ENCODE assay signal across 10 mouse cellular contexts in genomic region chr14:79299230-79299629, GRCm38 (mm10). TPM values are rescaled to one million over a fixed set of nuclear protein-coding genes. Genes with fewer than 3 reads are reported as not detected.
DNase-seq lines count a peak whose midpoint lies in the region; ATAC-seq lines count a peak whose summit lies in the region.
"Had no signal": no experiment of that assay in that cellular context is flagged by ENCODE, and none has a peak within 500 bp of the region (broad histone marks: within the 10 kb centered on the region; RNA-seq: fewer than 3 reads in every experiment).

No protein-coding gene starts in this region.

- H3K9me3 ChIP-seq in heart, embryonic 15.5 days (replicated peaks): no peaks in the 10 kb centered on the region
- H3K9me3 ChIP-seq in midbrain, embryonic 11.5 days (ENCODE audit: control insufficient read depth, low read length): no peaks in the 10 kb centered on the region
- no peaks in the 10 kb centered on the region for H3K9me3 ChIP-seq in midbrain, embryonic 10.5 days (replicated peaks)
- H3K9me3 ChIP-seq in hindbrain, embryonic 14.5 days (ENCODE audit: control insufficient read depth, low read length): no peaks in the 10 kb centered on the region
- H3K9me3 ChIP-seq in neural tube, embryonic 14.5 days (ENCODE audit: control insufficient read depth, low read length): no peaks in the 10 kb centered on the region

- no peak overlapping the region for H3K9ac ChIP-seq in heart, embryonic 15.5 days
- no peak overlapping the region for H3K9ac ChIP-seq in midbrain, embryonic 11.5 days (ENCODE audit: low read length)
- H3K9ac ChIP-seq in hindbrain, embryonic 14.5 days: no peak overlapping the region
- H3K9ac ChIP-seq in neural tube, embryonic 14.5 days (replicated peaks; ENCODE audit: low read depth, low read length): no peak overlapping the region

- H3K4me2 ChIP-seq in heart, embryonic 15.5 days: peak overlapping the region; percentile 27
- no peak overlapping the region for H3K4me2 ChIP-seq in midbrain, embryonic 11.5 days
- peak overlapping the region; percentile 26 for H3K4me2 ChIP-seq in hindbrain, embryonic 14.5 days (replicated peaks)
- peak overlapping the region; percentile 18; the same call in 1 of the 2 replicates for H3K4me2 ChIP-seq in neural tube, embryonic 14.5 days (ENCODE audit: low read depth, low read length)

- no peaks in the 10 kb centered on the region for H3K36me3 ChIP-seq in heart, embryonic 15.5 days
- no peaks in the 10 kb centered on the region for H3K36me3 ChIP-seq in midbrain, embryonic 11.5 days (ENCODE audit: control insufficient read depth, insufficient read depth, low read length)
- no peaks in the 10 kb centered on the region for H3K36me3 ChIP-seq in midbrain, embryonic 10.5 days
- H3K36me3 ChIP-seq in hindbrain, embryonic 14.5 days (replicated peaks; ENCODE audit: control insufficient read depth, insufficient read depth): no peaks in the 10 kb centered on the region
- no peaks in the 10 kb centered on the region for H3K36me3 ChIP-seq in neural tube, embryonic 14.5 days (ENCODE audit: control insufficient read depth, insufficient read depth, low read length)

- no peak for ATAC-seq in heart, embryonic 15.5 days (replicated peaks; ENCODE audit: insufficient number of reproducible peaks, insufficient read depth, low FRiP score, low read depth)
- ATAC-seq in midbrain, embryonic 11.5 days (ENCODE audit: low FRiP score): no peak
- no peak for ATAC-seq in hindbrain, embryonic 14.5 days (ENCODE audit: low FRiP score)
- no peak for ATAC-seq in neural tube, embryonic 14.5 days (ENCODE audit: low read depth)
- no peak for ATAC-seq in inflammation-experienced regulatory T-cells, adult 6 months

- peaks cover 13% of the 10 kb centered on the region for H3K4me1 ChIP-seq in heart, embryonic 15.5 days (replicated peaks)
- peaks cover 10% of the 10 kb centered on the region for H3K4me1 ChIP-seq in midbrain, embryonic 11.5 days (ENCODE audit: control insufficient read depth, insufficient read depth, low read length)
- H3K4me1 ChIP-seq in midbrain, embryonic 10.5 days: peaks cover 35% of the 10 kb centered on the region
- H3K4me1 ChIP-seq in hindbrain, embryonic 14.5 days (replicated peaks; ENCODE audit: control insufficient read depth, insufficient read depth, low read length): peaks cover 10% of the 10 kb centered on the region
- H3K4me1 ChIP-seq in neural tube, embryonic 14.5 days (ENCODE audit: control insufficient read depth, insufficient read depth, low read length): no peaks in the 10 kb centered on the region

- no peak overlapping the region for H3K27ac ChIP-seq in heart, embryonic 15.5 days
- no peak overlapping the region for H3K27ac ChIP-seq in midbrain, embryonic 11.5 days (ENCODE audit: low read depth, low read length)
- no peak overlapping the region for H3K27ac ChIP-seq in midbrain, embryonic 10.5 days (replicated peaks)
- H3K27ac ChIP-seq in hindbrain, embryonic 14.5 days: no peak overlapping the region
- H3K27ac ChIP-seq in neural tube, embryonic 14.5 days (ENCODE audit: low read depth, low read length): no peak overlapping the region

- no peak for DNase-seq in heart, adult 18-20 months
- DNase-seq in midbrain, embryonic 11.5 days (ENCODE audit: low spot score, missing footprints): peak; percentile 86
- DNase-seq in midbrain, embryonic 10.5 days (ENCODE audit: low spot score): no peak
- no peak for DNase-seq in hindbrain, embryonic 14.5 days (ENCODE audit: low spot score)
- no peak for DNase-seq in right cerebral cortex, adult 18-20 months

- 54% methylated on average over 4 of the region's 4 CpGs for WGBS in heart, embryonic 15.5 days
- 50% methylated on average over 4 of the region's 4 CpGs for WGBS in midbrain, embryonic 11.5 days
- 53% methylated on average over 4 of the region's 4 CpGs for WGBS in midbrain, embryonic 10.5 days
- 48% methylated on average over 4 of the region's 4 CpGs for WGBS in hindbrain, embryonic 14.5 days
- WGBS in neural tube, embryonic 14.5 days: 54% methylated on average over 4 of the region's 4 CpGs

- no peak overlapping the region; the same call in 1 of the 2 replicates for H3K4me3 ChIP-seq in heart, embryonic 15.5 days
- H3K4me3 ChIP-seq in midbrain, embryonic 11.5 days (ENCODE audit: low read depth, low read length): no peak overlapping the region
- no peak overlapping the region for H3K4me3 ChIP-seq in midbrain, embryonic 10.5 days
- H3K4me3 ChIP-seq in hindbrain, embryonic 14.5 days (replicated peaks; ENCODE audit: low read length): peak overlapping the region; percentile 12; the same call in 1 of the 2 replicates
- H3K4me3 ChIP-seq in neural tube, embryonic 14.5 days (ENCODE audit: low read depth, low read length): peak overlapping the region; percentile 5; the same call in 1 of the 2 replicates

- 0 out of 2 replicates have a peak, but pooled peaks cover 11% of the 10 kb centered on the region for H3K27me3 ChIP-seq in heart, embryonic 15.5 days
- peaks cover 20% of the 10 kb centered on the region for H3K27me3 ChIP-seq in midbrain, embryonic 11.5 days (ENCODE audit: control insufficient read depth, insufficient read depth, low read length)
- peaks cover 86% of the 10 kb centered on the region for H3K27me3 ChIP-seq in midbrain, embryonic 10.5 days (ENCODE audit: low read depth, poor library complexity, severe bottlenecking)
- H3K27me3 ChIP-seq in hindbrain, embryonic 14.5 days (ENCODE audit: control insufficient read depth, insufficient read depth, low read length): peaks cover 18% of the 10 kb centered on the region
- 0 out of 2 replicates have a peak, but pooled peaks cover 9% of the 10 kb centered on the region for H3K27me3 ChIP-seq in neural tube, embryonic 14.5 days (ENCODE audit: control insufficient read depth, insufficient read depth, low read length)

RNA-seq across cellular contexts. Expression of gene Rgcc, which starts 2.2 kb away (rescaled TPM):
- polyA plus RNA-seq in heart, embryonic 15.5 days (2015; fragmentation: Nextera tagmentation; extraction: Ambion mirVana): 23.8 and 57.0 TPM in 2 replicates
- 100 to 1,000 TPM; 112 to 122 TPM for total RNA-seq in heart, adult 18-20 months (2021)
- polyA plus RNA-seq in midbrain, embryonic 11.5 days (2014; fragmentation: Nextera tagmentation; extraction: Ambion mirVana): 13.7 and 18.7 TPM in 2 replicates
- polyA plus RNA-seq in midbrain, embryonic 10.5 days (2016; fragmentation: Nextera tagmentation; extraction: Ambion mirVana): 16.1 and 18.7 TPM in 2 replicates
- polyA plus RNA-seq in hindbrain, embryonic 14.5 days (2014; fragmentation: Nextera tagmentation; extraction: Ambion mirVana): 36.4 and 40.4 TPM in 2 replicates
- polyA plus RNA-seq in neural tube, embryonic 14.5 days (2014; fragmentation: Nextera tagmentation; extraction: Ambion mirVana): 23.0 and 39.9 TPM in 2 replicates
- polyA plus RNA-seq in inflammation-experienced regulatory T-cells, adult 6 months (2017; shearing (Covaris generic)): 10 to 100 TPM; 31.1 to 35.0 (median 32.7) TPM

RNA-seq across cellular contexts. Expression of gene Zfp957, which starts 52.1 kb away (rescaled TPM):
- polyA plus RNA-seq in heart, embryonic 15.5 days (2015; fragmentation: Nextera tagmentation; extraction: Ambion mirVana): not detected in 2 replicates
- not detected for total RNA-seq in heart, adult 18-20 months (2021)
- not detected in 2 replicates for polyA plus RNA-seq in midbrain, embryonic 11.5 days (2014; fragmentation: Nextera tagmentation; extraction: Ambion mirVana)
- not detected in 2 replicates for polyA plus RNA-seq in midbrain, embryonic 10.5 days (2016; fragmentation: Nextera tagmentation; extraction: Ambion mirVana)
- 0.08 TPM in 1 of 2 replicates, not detected in the other for polyA plus RNA-seq in hindbrain, embryonic 14.5 days (2014; fragmentation: Nextera tagmentation; extraction: Ambion mirVana)
- not detected in 2 replicates for polyA plus RNA-seq in neural tube, embryonic 14.5 days (2014; fragmentation: Nextera tagmentation; extraction: Ambion mirVana)
- polyA plus RNA-seq in inflammation-experienced regulatory T-cells, adult 6 months (2017; shearing (Covaris generic)): under 1 TPM in 1 of 3 experiments, not detected in 2; 0.31 TPM
- total RNA-seq: layer of hippocampus, postnatal 10 days had no signal
- polyA plus RNA-seq: brain, embryonic 14.5 days had no signal

Comparison
In these comparisons a context has a peak if more than half of its experiments do, and no peak if none do; other contexts are left out.
1. H3K4me3 ChIP-seq: peak in hindbrain, embryonic 14.5 days (single experiment) and neural tube, embryonic 14.5 days (single experiment); none in heart, embryonic 15.5 days (single experiment), midbrain, embryonic 11.5 days (single experiment) and midbrain, embryonic 10.5 days (single experiment).